Mouse (Mus musculus) heart, postnatal 25 days (tissue): ENCODE data around the gene Kpna7. TPM values are rescaled to one million over a fixed set of nuclear protein-coding genes. Genes with fewer than 3 reads are reported as not detected.
"Not testable (repeated sequence)": the region's sequence is repeated elsewhere in the genome, so short reads cannot be mapped to it uniquely, and the experiment has no call there.

Source experiments
- DNase-seq: peaks from one replicate; pipeline ENCODE4 v3.0.0; 2022; ENCODE audit warnings: low spot score
- intact Hi-C: fragments of 180-260 bp; cut with DNase I; formaldehyde crosslinking; loops from one replicate; pipeline ENCODE4 v1.15.1; 2025
- total RNA-seq, 2 experiments: library from RNA; stranded (reverse); gene quantifications; 2 replicates each; pipeline ENCODE4 v1.2.3; 2021

Gene Kpna7
- total RNA-seq, 2 experiments from 2014 or later: not detected

- intact Hi-C loops: not testable (repeated sequence)
These were observed 41.1 kb downstream of the Kpna7 start, which contains the start of gene 1700018F24Rik for GRCm38 (mm10) chr5:145042690-145043089. TSS of gene 1700018F24Rik (plus strand) at chr5:145042990.

GRCm38 (mm10) chr5:145041628-145042027 lies 42.2 kb downstream of the Kpna7 start:
- intact Hi-C loops: no loop called here
- DNase-seq: no peak

More at GRCm38 (mm10) chr5:145042690-145043089, 41.1 kb downstream of the Kpna7 start, which contains the start of gene 1700018F24Rik:
- not testable (repeated sequence) for DNase-seq

- not testable (repeated sequence) for DNase-seq
These were observed 51.4 kb downstream of the Kpna7 start, which contains the start of gene Gm4871 for GRCm38 (mm10) chr5:145032391-145032790. TSS of gene Gm4871 (minus strand) at chr5:145032754.

GRCm38 (mm10) chr5:145030476-145030875 lies 53.4 kb downstream of the Kpna7 start:
- DNase-seq, intact Hi-C loops: not testable (repeated sequence)

More at GRCm38 (mm10) chr5:145032391-145032790, 51.4 kb downstream of the Kpna7 start, which contains the start of gene Gm4871:
- intact Hi-C loops: not testable (repeated sequence)

GRCm38 (mm10) chr5:145020712-145021111 lies 63.1 kb downstream of the Kpna7 start:
- DNase-seq: not testable (repeated sequence)
- intact Hi-C loops: loop anchor here (5.0 kb wide), 1 partner anchor 47 kb away; no protein-coding TSS in a partner anchor

GRCm38 (mm10) chr5:145020254-145020653 lies 63.6 kb downstream of the Kpna7 start:
- not testable (repeated sequence) for DNase-seq
- intact Hi-C loops: loop anchor here (5.0 kb wide), 1 partner anchor 47 kb away; no protein-coding TSS in a partner anchor

- DNase-seq, intact Hi-C loops: not testable (repeated sequence)
These were observed 67.1 kb downstream of the Kpna7 start for GRCm38 (mm10) chr5:145016761-145017160.

GRCm38 (mm10) chr5:145014278-145014677 lies 69.6 kb downstream of the Kpna7 start:
- intact Hi-C loops: no loop called here

GRCm38 (mm10) chr5:145008878-145009659 lies 74.8 kb downstream of the Kpna7 start:
- intact Hi-C loops: no loop called here
- no peak for DNase-seq

More at GRCm38 (mm10) chr5:145014278-145014677, 69.6 kb downstream of the Kpna7 start:
- no peak for DNase-seq

- no peak for DNase-seq
- intact Hi-C loops: no loop called here
These were observed 78.2 kb downstream of the Kpna7 start for GRCm38 (mm10) chr5:145005596-145005995.

- intact Hi-C loops: no loop called here
- no peak for DNase-seq
These were observed 79.3 kb downstream of the Kpna7 start for GRCm38 (mm10) chr5:145004495-145004894.

GRCm38 (mm10) chr5:145003362-145003761 lies 80.5 kb downstream of the Kpna7 start:
- intact Hi-C loops: no loop called here
- no peak for DNase-seq

- intact Hi-C loops: no loop called here
These were observed 85.3 kb downstream of the Kpna7 start for GRCm38 (mm10) chr5:144998491-144998890.

GRCm38 (mm10) chr5:144990481-144990880 lies 93.3 kb downstream of the Kpna7 start:
- no peak for DNase-seq
- intact Hi-C loops: no loop called here

More at GRCm38 (mm10) chr5:144998491-144998890, 85.3 kb downstream of the Kpna7 start:
- no peak for DNase-seq

GRCm38 (mm10) chr5:144990051-144990450 lies 93.8 kb downstream of the Kpna7 start:
- intact Hi-C loops: no loop called here
- no peak for DNase-seq

GRCm38 (mm10) chr5:144989061-144989405 lies 94.8 kb downstream of the Kpna7 start:
- DNase-seq: no peak
- intact Hi-C loops: loop anchor here (2.0 to 5.0 kb wide), 2 partner anchors 104 to 152 kb away; no protein-coding TSS in a partner anchor

- peak; percentile 16 for DNase-seq
These were observed 95.3 kb downstream of the Kpna7 start for GRCm38 (mm10) chr5:144988340-144989060.

GRCm38 (mm10) chr5:144987561-144987960 lies 96.3 kb downstream of the Kpna7 start:
- DNase-seq: no peak

More at GRCm38 (mm10) chr5:144988340-144989060, 95.3 kb downstream of the Kpna7 start:
- intact Hi-C loops: loop anchor here (2.0 to 5.0 kb wide), 2 partner anchors 104 to 151 kb away; no protein-coding TSS in a partner anchor

GRCm38 (mm10) chr5:144984839-144985238 lies 99.0 kb downstream of the Kpna7 start:
- intact Hi-C loops: loop anchor here (5.0 kb wide), 1 partner anchor 148 kb away; no protein-coding TSS in a partner anchor
- no peak for DNase-seq

More at GRCm38 (mm10) chr5:144987561-144987960, 96.3 kb downstream of the Kpna7 start:
- intact Hi-C loops: loop anchor here (5.0 kb wide), 1 partner anchor 150 kb away; no protein-coding TSS in a partner anchor

- intact Hi-C loops: no loop called here
- DNase-seq: no peak
These were observed 100.6 kb downstream of the Kpna7 start for GRCm38 (mm10) chr5:144983227-144983626.
